Mouse (Mus musculus): ENCODE data around the gene Cep131. TPM values are rescaled to one million over a fixed set of nuclear protein-coding genes. Genes with fewer than 3 reads are reported as not detected.

Gene Cep131
- polyA plus RNA-seq, 1 experiment from 2014 or later, result 28.1 TPM

GRCm38 (mm10) chr11:120076191-120076590, 10.4 kb downstream of the Cep131 start:
- Histone ChIP-seq H3K4me1 (ENCODE audit: control insufficient read depth, insufficient read depth, low read length) (no peaks in the 10 kb centered on the region), H3K27ac (ENCODE audit: low read depth, low read length) (no peak overlapping the region), H3K36me3 (ENCODE audit: control insufficient read depth, insufficient read depth, low read length) (peaks cover 81% of the 10 kb centered on the region), H3K9ac (ENCODE audit: low read depth, low read length) (no peak overlapping the region), H3K4me2 (replicated peaks; ENCODE audit: low read depth, low read length) (no peak overlapping the region), H3K4me3 (ENCODE audit: low read length) (no peak overlapping the region), H3K9me3 (ENCODE audit: control insufficient read depth, low read length) (no peaks in the 10 kb centered on the region), H3K27me3 (ENCODE audit: control insufficient read depth, insufficient read depth, low read length) (no peaks in the 10 kb centered on the region)
- ATAC-seq (ENCODE audit: low FRiP score, low TSS enrichment), result no peak
- WGBS, result 73% methylated on average over 3 of the region's 3 CpGs

- H3K9ac ChIP-seq (ENCODE audit: low read depth, low read length), result no peak overlapping the region
- H3K27me3 ChIP-seq (ENCODE audit: control insufficient read depth, insufficient read depth, low read length), result no peaks in the 10 kb centered on the region
- H3K36me3 ChIP-seq (ENCODE audit: control insufficient read depth, insufficient read depth, low read length), result peaks cover 81% of the 10 kb centered on the region
- 88% methylated on average over 9 of the region's 9 CpGs for WGBS
- no peak overlapping the region for H3K4me2 ChIP-seq (replicated peaks; ENCODE audit: low read depth, low read length)
- 0 out of 2 replicates have a peak, but pooled peaks cover 4% of the 10 kb centered on the region for H3K4me1 ChIP-seq (ENCODE audit: control insufficient read depth, insufficient read depth, low read length)
- no peak for ATAC-seq (ENCODE audit: low FRiP score, low TSS enrichment)
- H3K4me3 ChIP-seq (ENCODE audit: low read length), result no peak overlapping the region
- no peak overlapping the region for H3K27ac ChIP-seq (ENCODE audit: low read depth, low read length)
- no peaks in the 10 kb centered on the region for H3K9me3 ChIP-seq (ENCODE audit: control insufficient read depth, low read length)
These were observed 13.5 kb downstream of the Cep131 start for GRCm38 (mm10) chr11:120072986-120073647.

- WGBS, result 79% methylated on average over 7 of the region's 7 CpGs
- no peak overlapping the region for H3K9ac ChIP-seq (ENCODE audit: low read depth, low read length)
- peaks cover 83% of the 10 kb centered on the region for H3K36me3 ChIP-seq (ENCODE audit: control insufficient read depth, insufficient read depth, low read length)
- H3K27ac ChIP-seq (ENCODE audit: low read depth, low read length), result no peak overlapping the region
- no peak for ATAC-seq (ENCODE audit: low FRiP score, low TSS enrichment)
- no peak overlapping the region for H3K4me3 ChIP-seq (ENCODE audit: low read length)
- no peaks in the 10 kb centered on the region for H3K27me3 ChIP-seq (ENCODE audit: control insufficient read depth, insufficient read depth, low read length)
- H3K9me3 ChIP-seq (ENCODE audit: control insufficient read depth, low read length), result no peaks in the 10 kb centered on the region
- 0 out of 2 replicates have a peak, but pooled peaks cover 4% of the 10 kb centered on the region for H3K4me1 ChIP-seq (ENCODE audit: control insufficient read depth, insufficient read depth, low read length)
- no peak overlapping the region for H3K4me2 ChIP-seq (replicated peaks; ENCODE audit: low read depth, low read length)
These were observed 14.8 kb downstream of the Cep131 start for GRCm38 (mm10) chr11:120071731-120072320.

- no peak overlapping the region for H3K4me2 ChIP-seq (replicated peaks; ENCODE audit: low read depth, low read length)
- 0 out of 2 replicates have a peak, but pooled peaks cover 4% of the 10 kb centered on the region for H3K4me1 ChIP-seq (ENCODE audit: control insufficient read depth, insufficient read depth, low read length)
- no peaks in the 10 kb centered on the region for H3K27me3 ChIP-seq (ENCODE audit: control insufficient read depth, insufficient read depth, low read length)
- H3K36me3 ChIP-seq (ENCODE audit: control insufficient read depth, insufficient read depth, low read length), result peaks cover 79% of the 10 kb centered on the region
- no peak overlapping the region for H3K27ac ChIP-seq (ENCODE audit: low read depth, low read length)
- H3K9me3 ChIP-seq (ENCODE audit: control insufficient read depth, low read length), result no peaks in the 10 kb centered on the region
- H3K9ac ChIP-seq (ENCODE audit: low read depth, low read length), result no peak overlapping the region
- ATAC-seq (ENCODE audit: low FRiP score, low TSS enrichment), result no peak
- WGBS, result 45% methylated on average over 12 of the region's 12 CpGs
- no peak overlapping the region for H3K4me3 ChIP-seq (ENCODE audit: low read length)
These were observed 15.6 kb downstream of the Cep131 start for GRCm38 (mm10) chr11:120071065-120071464.

GRCm38 (mm10) chr11:120070286-120070930, 16.2 kb downstream of the Cep131 start:
- 92% methylated on average over 26 of the region's 27 CpGs for WGBS
- H3K36me3 ChIP-seq (ENCODE audit: control insufficient read depth, insufficient read depth, low read length), result peaks cover 74% of the 10 kb centered on the region
- H3K4me2 ChIP-seq (replicated peaks; ENCODE audit: low read depth, low read length), result no peak overlapping the region
- H3K27ac ChIP-seq (ENCODE audit: low read depth, low read length), result no peak overlapping the region
- H3K4me3 ChIP-seq (ENCODE audit: low read length), result no peak overlapping the region
- 0 out of 2 replicates have a peak, but pooled peaks cover 4% of the 10 kb centered on the region for H3K4me1 ChIP-seq (ENCODE audit: control insufficient read depth, insufficient read depth, low read length)
- H3K27me3 ChIP-seq (ENCODE audit: control insufficient read depth, insufficient read depth, low read length), result no peaks in the 10 kb centered on the region
- H3K9me3 ChIP-seq (ENCODE audit: control insufficient read depth, low read length), result no peaks in the 10 kb centered on the region
- H3K9ac ChIP-seq (ENCODE audit: low read depth, low read length), result peak overlapping the region; percentile 23; the same call in 1 of the 2 replicates
- ATAC-seq (ENCODE audit: low FRiP score, low TSS enrichment), result no peak

- Histone ChIP-seq H3K4me3 (ENCODE audit: low read length) (no peak overlapping the region), H3K9ac (ENCODE audit: low read depth, low read length) (no peak overlapping the region), H3K4me2 (replicated peaks; ENCODE audit: low read depth, low read length) (no peak overlapping the region), H3K9me3 (ENCODE audit: control insufficient read depth, low read length) (no peaks in the 10 kb centered on the region), H3K36me3 (ENCODE audit: control insufficient read depth, insufficient read depth, low read length) (peaks cover 73% of the 10 kb centered on the region), H3K27ac (ENCODE audit: low read depth, low read length) (no peak overlapping the region), H3K27me3 (ENCODE audit: control insufficient read depth, insufficient read depth, low read length) (no peaks in the 10 kb centered on the region), H3K4me1 (ENCODE audit: control insufficient read depth, insufficient read depth, low read length) (0 out of 2 replicates have a peak, but pooled peaks cover 4% of the 10 kb centered on the region)
- ATAC-seq (ENCODE audit: low FRiP score, low TSS enrichment), result no peak; the same call in 1 of the 2 replicates
- WGBS, result 40% methylated on average over 11 of the region's 11 CpGs
These were observed 17.4 kb downstream of the Cep131 start for GRCm38 (mm10) chr11:120069261-120069660.

- H3K27me3 ChIP-seq (ENCODE audit: control insufficient read depth, insufficient read depth, low read length), result no peaks in the 10 kb centered on the region
- H3K36me3 ChIP-seq (ENCODE audit: control insufficient read depth, insufficient read depth, low read length), result peaks cover 69% of the 10 kb centered on the region
- 59% methylated on average over 17 of the region's 17 CpGs for WGBS
- H3K4me1 ChIP-seq (ENCODE audit: control insufficient read depth, insufficient read depth, low read length), result 0 out of 2 replicates have a peak, but pooled peaks cover 4% of the 10 kb centered on the region
- H3K9me3 ChIP-seq (ENCODE audit: control insufficient read depth, low read length), result no peaks in the 10 kb centered on the region
- no peak overlapping the region for H3K27ac ChIP-seq (ENCODE audit: low read depth, low read length)
- no peak overlapping the region for H3K4me2 ChIP-seq (replicated peaks; ENCODE audit: low read depth, low read length)
- no peak for ATAC-seq (ENCODE audit: low FRiP score, low TSS enrichment)
- no peak overlapping the region for H3K9ac ChIP-seq (ENCODE audit: low read depth, low read length)
- no peak overlapping the region for H3K4me3 ChIP-seq (ENCODE audit: low read length)
These were observed 18.8 kb downstream of the Cep131 start for GRCm38 (mm10) chr11:120067834-120068233.

GRCm38 (mm10) chr11:120065291-120065690, 21.3 kb downstream of the Cep131 start:
- H3K27me3 ChIP-seq (ENCODE audit: control insufficient read depth, insufficient read depth, low read length), result no peaks in the 10 kb centered on the region
- peaks cover 44% of the 10 kb centered on the region for H3K36me3 ChIP-seq (ENCODE audit: control insufficient read depth, insufficient read depth, low read length)
- no peak overlapping the region for H3K4me2 ChIP-seq (replicated peaks; ENCODE audit: low read depth, low read length)
- H3K4me3 ChIP-seq (ENCODE audit: low read length), result no peak overlapping the region
- no peak overlapping the region for H3K27ac ChIP-seq (ENCODE audit: low read depth, low read length)
- H3K9ac ChIP-seq (ENCODE audit: low read depth, low read length), result no peak overlapping the region
- WGBS, result 40% methylated on average over 10 of the region's 10 CpGs
- H3K4me1 ChIP-seq (ENCODE audit: control insufficient read depth, insufficient read depth, low read length), result 0 out of 2 replicates have a peak, but pooled peaks cover 4% of the 10 kb centered on the region
- ATAC-seq (ENCODE audit: low FRiP score, low TSS enrichment), result peak; percentile 54
- no peaks in the 10 kb centered on the region for H3K9me3 ChIP-seq (ENCODE audit: control insufficient read depth, low read length)

- Histone ChIP-seq H3K27ac (ENCODE audit: low read depth, low read length) (no peak overlapping the region), H3K4me2 (replicated peaks; ENCODE audit: low read depth, low read length) (no peak overlapping the region), H3K9me3 (ENCODE audit: control insufficient read depth, low read length) (no peaks in the 10 kb centered on the region), H3K4me3 (ENCODE audit: low read length) (no peak overlapping the region), H3K4me1 (ENCODE audit: control insufficient read depth, insufficient read depth, low read length) (0 out of 2 replicates have a peak, but pooled peaks cover 4% of the 10 kb centered on the region), H3K9ac (ENCODE audit: low read depth, low read length) (no peak overlapping the region), H3K36me3 (ENCODE audit: control insufficient read depth, insufficient read depth, low read length) (peaks cover 39% of the 10 kb centered on the region; the same call in 1 of the 2 replicates), H3K27me3 (ENCODE audit: control insufficient read depth, insufficient read depth, low read length) (no peaks in the 10 kb centered on the region)
- no peak for ATAC-seq (ENCODE audit: low FRiP score, low TSS enrichment)
- WGBS, result 92% methylated on average over 11 of the region's 11 CpGs
These were observed 22.0 kb downstream of the Cep131 start for GRCm38 (mm10) chr11:120064668-120065040.
